Mouse (Mus musculus): ENCODE measurements around the gene Klhl42.

Klhl42 gene

GRCm38 (mm10) chr6:147091136-147092120, at the start of gene Klhl42:
TSS of gene Klhl42 (plus strand) at chr6:147091379.
- peak; percentile 88 for DNase-seq

- DNase-seq = peak; percentile 89
These were observed 48.6 kb upstream of the Klhl42 start, which contains the start of gene Mrps35 for GRCm38 (mm10) chr6:147042291-147043290. TSS of gene Mrps35 (plus strand) at chr6:147042764.

- DNase-seq = no peak
These were observed 47.5 kb upstream of the Klhl42 start for GRCm38 (mm10) chr6:147043633-147044032.

- no peak for DNase-seq
These were observed 41.9 kb upstream of the Klhl42 start for GRCm38 (mm10) chr6:147049239-147049805.

GRCm38 (mm10) chr6:147051666-147052065, 39.5 kb upstream of the Klhl42 start:
- no peak for DNase-seq

- DNase-seq = no peak
These were observed 38.7 kb upstream of the Klhl42 start for GRCm38 (mm10) chr6:147052440-147052839.

- DNase-seq = no peak
These were observed 37.2 kb upstream of the Klhl42 start for GRCm38 (mm10) chr6:147053785-147054646.

GRCm38 (mm10) chr6:147055374-147055977, 35.7 kb upstream of the Klhl42 start:
- DNase-seq = no peak

- no peak for DNase-seq
These were observed 31.9 kb upstream of the Klhl42 start for GRCm38 (mm10) chr6:147059326-147059725.

- no peak for DNase-seq
These were observed 29.5 kb upstream of the Klhl42 start for GRCm38 (mm10) chr6:147061630-147062029.

- DNase-seq = no peak
These were observed 29.1 kb upstream of the Klhl42 start for GRCm38 (mm10) chr6:147062034-147062433.

GRCm38 (mm10) chr6:147062694-147063093, 28.5 kb upstream of the Klhl42 start:
- DNase-seq = no peak

- DNase-seq = no peak
These were observed 26.8 kb upstream of the Klhl42 start for GRCm38 (mm10) chr6:147064226-147064943.

GRCm38 (mm10) chr6:147064944-147065261, 26.3 kb upstream of the Klhl42 start:
- no peak for DNase-seq

GRCm38 (mm10) chr6:147075808-147076387, 15.3 kb upstream of the Klhl42 start:
- no peak for DNase-seq

GRCm38 (mm10) chr6:147076878-147077277, 14.3 kb upstream of the Klhl42 start:
- DNase-seq = no peak

GRCm38 (mm10) chr6:147079919-147080318, 11.3 kb upstream of the Klhl42 start:
- DNase-seq = no peak

GRCm38 (mm10) chr6:147085398-147086040, 5.7 kb upstream of the Klhl42 start:
- no peak for DNase-seq

GRCm38 (mm10) chr6:147086594-147087225, 4.5 kb upstream of the Klhl42 start, which contains the start of gene Mansc4:
TSS of gene Mansc4 (minus strand) at chr6:147087032.
- peak; percentile 18 for DNase-seq

Measured in thymus, postnatal 25 days (tissue).